Mouse (Mus musculus) brain, embryonic 14.5 days (tissue): ENCODE measurements at regions not wholly inside any gene's neighbourhood (a gene's known extent, or its start where the extent isn't known, plus 50 kb on each side); places are given as distances from the start of the nearest gene placed in this dataset.

Source experiments
- DNase-seq: peaks from one replicate; pipeline ENCODE4 v3.0.0-alpha.2; 2011; ENCODE audit warnings: low read depth
- CTCF ChIP-seq: fragments of 200-500 bp; IDR thresholded peaks from 2 replicates; pipeline ENCODE4 v1.5.1; 2012; ENCODE audit warnings: inconsistent platforms, mild to moderate bottlenecking, moderate library complexity, borderline replicate concordance; ENCODE audit not compliant: insufficient read depth, insufficient read length; ENCODE audit errors: extremely low read depth
- POLR2A ChIP-seq: fragments of 200-500 bp; IDR thresholded peaks from 2 replicates; pipeline ENCODE4 v1.6.1; 2012; ENCODE audit warnings: mild to moderate bottlenecking, inconsistent platforms, borderline replicate concordance; ENCODE audit not compliant: poor library complexity, insufficient read depth, insufficient read length, severe bottlenecking; ENCODE audit errors: extremely low read depth

DNA sequence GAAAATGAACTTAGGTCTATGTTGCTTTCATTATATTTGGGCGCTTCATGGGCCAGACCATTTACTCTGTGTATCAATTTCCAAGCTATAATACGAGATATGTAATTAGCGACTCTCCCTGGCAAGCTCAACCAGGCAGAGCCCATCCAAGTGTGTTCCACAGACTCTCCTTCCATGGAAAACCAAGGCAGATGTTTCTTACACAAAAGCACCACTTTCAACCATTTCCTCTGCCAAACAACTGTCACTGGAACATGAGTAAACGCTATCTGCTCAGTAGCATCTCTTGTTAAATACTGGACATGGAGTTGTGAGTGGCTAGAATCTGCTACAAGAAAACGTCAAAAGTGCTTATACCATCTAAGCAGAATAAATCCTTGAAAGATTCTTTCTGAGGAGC lies 115.1 kb upstream of the Nhs start:
- no peak for DNase-seq
- TF ChIP-seq CTCF, result no peak
- TF ChIP-seq POLR2A, result no peak

DNA sequence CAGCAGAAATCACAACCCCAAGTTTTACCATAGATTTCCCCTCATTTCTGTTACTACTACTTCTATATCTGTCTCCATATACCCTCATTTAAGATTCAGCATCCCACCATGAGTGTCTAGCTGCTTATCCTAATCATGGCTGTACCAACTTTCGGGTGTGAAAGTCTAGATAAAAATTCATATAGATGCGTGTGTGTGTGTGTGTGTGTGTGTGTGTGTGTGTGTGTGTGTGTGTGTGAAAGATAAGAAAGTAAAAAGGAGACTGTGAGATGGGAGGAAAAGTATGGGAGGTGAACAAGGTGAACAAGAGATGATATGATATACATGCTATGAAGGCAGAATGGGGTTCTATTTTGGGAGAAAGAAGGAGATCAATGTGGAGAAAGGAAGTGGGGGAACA lies 111.7 kb upstream of the Nhs start:
- DNase-seq, result no peak
- TF ChIP-seq CTCF, result no peak

DNA sequence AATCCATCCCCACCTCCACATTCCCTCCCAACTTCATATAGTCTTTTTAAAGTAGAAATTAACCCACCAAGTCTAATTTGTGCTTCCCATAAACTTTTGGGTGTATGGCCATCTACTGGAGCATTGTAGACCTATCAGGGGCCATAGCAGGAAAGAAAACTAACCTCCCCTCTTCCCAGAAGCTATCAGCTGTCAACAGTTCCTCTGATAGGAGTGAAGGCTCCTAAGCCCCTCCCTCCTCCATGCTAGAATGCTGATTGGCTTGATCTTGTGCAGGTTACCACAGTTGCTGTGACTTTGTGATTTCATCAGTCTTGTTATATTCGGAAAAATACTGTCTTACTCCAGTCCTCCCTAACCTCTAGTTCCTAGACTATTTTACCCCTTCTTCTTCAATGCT lies 109.4 kb upstream of the Nhs start:
- TF ChIP-seq CTCF (no peak), POLR2A (no peak)
- no peak for DNase-seq

DNA sequence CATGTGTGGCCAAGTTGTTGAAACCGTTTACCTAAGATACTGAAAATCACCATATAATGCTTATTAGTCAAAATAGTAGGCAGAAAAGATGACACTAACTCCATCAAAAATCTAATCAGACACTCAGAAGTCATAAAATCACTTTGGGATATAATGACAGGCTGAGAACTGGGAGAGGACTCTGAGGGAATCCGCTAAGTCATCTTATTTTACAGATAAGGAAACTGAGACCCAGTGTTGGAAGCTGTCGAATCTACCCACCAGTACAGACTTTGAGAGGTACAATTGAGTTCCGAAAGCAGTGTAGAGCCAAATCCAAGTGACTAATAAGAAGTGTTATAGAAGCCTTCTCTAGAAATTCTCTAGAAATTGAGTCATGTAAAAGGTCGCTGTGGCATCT lies 108.6 kb upstream of the Nhs start:
- TF ChIP-seq CTCF (no peak), POLR2A (no peak)
- DNase-seq, result no peak

DNA sequence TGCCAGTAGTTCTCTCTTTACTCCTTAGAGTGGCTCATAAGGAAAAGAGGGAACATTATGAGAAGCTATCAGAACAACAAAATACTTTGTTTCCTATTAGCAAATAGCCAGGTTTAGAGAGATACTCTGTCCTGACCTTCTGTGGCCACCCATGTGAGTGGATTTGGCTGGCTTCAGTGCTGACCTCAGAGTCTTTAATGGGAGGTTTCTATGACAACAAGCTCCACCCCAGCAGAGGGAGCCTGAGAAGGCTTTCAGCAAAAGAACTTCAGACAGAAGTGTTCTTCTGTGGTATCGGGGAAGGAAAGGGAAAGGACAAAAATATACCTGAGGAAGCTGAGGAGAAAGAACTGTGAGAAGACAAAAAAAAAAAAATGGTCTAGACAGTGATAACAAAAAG lies 108.1 kb upstream of the Nhs start:
- no peak for TF ChIP-seq POLR2A
- no peak for TF ChIP-seq CTCF
- DNase-seq, result peak; percentile 74

DNA sequence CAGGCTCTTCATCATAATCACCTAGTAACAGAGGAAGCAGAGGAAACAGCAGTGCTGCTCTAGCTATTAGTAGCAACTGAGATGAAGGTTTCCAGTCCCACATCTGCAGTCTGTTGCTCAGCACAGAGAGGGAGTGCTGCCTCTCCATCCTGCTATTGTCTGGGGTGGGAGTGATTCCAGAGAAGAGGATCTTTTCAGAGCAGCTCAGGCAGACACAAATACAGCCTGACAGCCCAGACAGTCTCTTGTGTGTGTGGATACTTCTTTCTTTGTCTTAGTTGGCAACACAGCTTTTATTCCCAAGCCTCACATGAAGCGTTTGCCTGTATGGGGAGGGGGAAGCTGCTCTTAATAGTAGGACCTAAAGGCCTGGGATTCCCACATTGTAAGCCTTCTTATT lies 107.2 kb upstream of the Nhs start:
- DNase-seq, result peak; percentile 79
- no peak for TF ChIP-seq CTCF
- TF ChIP-seq POLR2A, result no peak

DNA sequence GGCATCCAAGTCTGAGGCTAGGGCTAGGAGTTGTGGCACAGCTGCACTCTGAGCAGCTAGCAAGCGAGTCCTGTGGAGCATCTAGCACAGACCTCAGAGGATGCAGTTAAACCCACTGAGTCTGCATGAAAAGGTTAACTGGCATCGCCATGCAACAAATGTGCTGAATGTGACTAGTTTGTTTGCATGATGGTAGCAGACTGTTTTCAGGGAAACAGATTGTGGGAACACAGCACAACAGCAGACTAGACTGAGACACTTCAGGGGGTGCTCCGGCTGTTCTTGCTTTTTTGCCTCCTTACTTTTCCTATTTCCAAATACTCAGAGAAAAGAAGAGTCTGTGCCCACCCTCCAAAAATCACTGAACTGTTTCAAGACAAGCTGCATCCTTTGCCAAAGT lies 97.9 kb upstream of the Nhs start:
- peak; percentile 45 for DNase-seq
- TF ChIP-seq POLR2A (no peak), CTCF (no peak)

DNA sequence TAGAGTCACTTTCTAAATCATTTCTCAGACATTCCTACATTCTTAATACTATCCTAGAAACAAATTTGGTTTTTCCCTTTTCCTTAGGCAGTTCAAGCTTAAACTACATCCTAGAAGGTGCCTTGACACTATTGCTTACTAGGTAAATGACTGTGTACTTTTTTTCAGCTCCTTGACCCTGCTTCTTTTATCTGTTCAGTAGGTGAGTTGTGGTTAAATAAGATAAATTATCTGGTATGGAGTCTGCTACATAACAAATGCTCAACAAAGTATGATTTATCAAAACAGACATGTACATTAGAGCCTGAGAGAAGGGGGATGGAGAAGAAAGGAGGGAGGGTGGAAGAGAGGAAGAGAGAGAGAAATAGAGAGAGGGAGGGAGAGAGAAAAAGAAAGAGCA lies 96.3 kb upstream of the Nhs start:
- TF ChIP-seq CTCF (no peak), POLR2A (no peak)
- no peak for DNase-seq

DNA sequence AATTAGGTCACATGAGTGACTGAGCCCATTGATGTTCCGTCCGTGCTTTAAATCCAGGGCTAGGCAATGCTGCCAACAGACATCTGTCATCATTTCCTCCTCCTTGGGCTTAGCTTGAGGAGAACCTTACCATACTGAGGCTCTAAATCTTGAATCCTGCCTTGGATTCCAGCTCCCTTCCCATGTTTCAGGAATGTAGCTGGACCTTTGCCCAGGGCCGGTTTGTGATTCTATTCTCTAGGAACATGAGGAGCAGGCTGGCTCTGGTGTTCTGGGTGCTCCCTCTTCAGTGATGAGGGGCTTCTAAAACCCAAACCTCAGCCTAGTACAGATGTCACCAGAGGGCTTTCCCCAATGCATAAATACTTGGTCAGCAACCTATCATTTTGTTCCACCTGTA lies 81.8 kb upstream of the Nhs start:
- DNase-seq, result peak; percentile 1
- TF ChIP-seq CTCF (no peak), POLR2A (no peak)

DNA sequence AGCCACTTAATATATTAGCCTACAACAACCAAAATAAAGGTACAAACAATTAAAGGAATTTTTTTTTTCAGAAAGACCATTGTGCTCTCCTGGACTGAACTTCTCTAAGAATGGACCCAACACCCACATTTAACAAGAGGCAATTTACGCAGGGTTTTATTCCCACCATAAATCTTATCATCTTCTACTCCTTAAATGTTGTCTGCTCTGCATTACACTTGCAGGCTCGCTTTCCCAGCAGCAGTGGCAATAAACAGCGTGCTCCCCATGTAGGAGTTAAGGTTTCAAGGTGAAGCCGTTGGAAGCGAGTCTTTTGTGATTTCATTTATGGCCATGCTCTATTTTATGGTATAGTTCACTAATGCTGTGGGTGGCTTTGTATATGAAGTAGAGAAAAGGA lies 76.0 kb upstream of the Nhs start:
- DNase-seq, result no peak
- TF ChIP-seq POLR2A, result no peak
- no peak for TF ChIP-seq CTCF

DNA sequence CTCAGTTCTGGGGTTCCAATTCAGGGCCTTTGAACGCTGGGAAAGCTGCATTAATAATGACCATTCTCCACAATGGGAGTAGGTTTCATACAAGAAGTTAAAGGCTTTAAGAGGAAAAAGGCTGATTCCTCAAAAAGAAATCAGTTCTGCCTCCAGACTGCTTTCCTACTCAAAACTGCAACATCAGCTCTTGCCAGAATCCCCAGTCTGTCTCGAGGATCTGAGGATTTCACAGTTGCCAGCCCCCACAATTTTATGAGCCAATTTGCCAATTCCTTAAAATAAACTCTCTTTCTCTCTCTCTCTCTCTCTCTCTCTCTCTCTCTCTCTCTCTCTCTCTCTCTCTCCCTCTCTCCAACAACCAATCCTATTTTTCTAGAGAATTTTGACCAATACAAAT lies 51.3 kb upstream of the Nhs start:
- peak; percentile 30 for DNase-seq
- TF ChIP-seq CTCF, result no peak
